Mouse (Mus musculus): ENCODE data around the gene Ptgds. TPM values are rescaled to one million over a fixed set of nuclear protein-coding genes. Genes with fewer than 3 reads are reported as not detected.

Ptgds gene
- total and polyA plus RNA-seq, 2 experiments from 2014 or later: 1,729 to 1,919 TPM

DNA sequence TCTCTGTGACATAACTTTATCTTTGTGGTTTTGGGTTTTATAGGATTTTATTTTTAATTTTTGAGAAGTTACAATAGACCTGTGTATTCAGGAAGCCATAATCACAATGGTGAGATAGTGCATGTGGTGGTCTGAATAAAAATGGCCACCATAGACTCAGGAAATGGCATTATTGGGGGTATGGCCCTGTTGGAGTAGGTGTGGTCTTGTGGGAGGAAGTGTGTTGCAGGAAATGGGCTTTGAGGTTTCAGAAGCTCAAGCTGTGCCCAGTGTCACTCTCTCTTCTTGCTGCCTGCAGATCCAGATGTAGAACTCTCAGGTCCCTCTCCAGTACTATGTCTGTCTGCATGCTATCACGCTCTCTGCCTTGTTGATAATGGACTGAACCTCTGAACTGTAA lies 10.7 kb upstream of the Ptgds start:
- ATAC-seq (no peak), DNase-seq (no peak)
- TF ChIP-seq CTCF (IDR thresholded peaks at IDR 0.05; ENCODE audit: low read depth): no peak
- Histone ChIP-seq H3K4me1 (ENCODE audit: insufficient read depth) (no peaks in the 10 kb centered on the region), H3K4me2 (ENCODE audit: low read depth) (no peak overlapping the region), H3K27ac (ENCODE audit: low read depth, low read length) (no peak overlapping the region), H3K4me3 (ENCODE audit: low read depth, low read length) (no peak overlapping the region), H3K27me3 (ENCODE audit: insufficient read depth, low read length) (no peaks in the 10 kb centered on the region), H3K9me3 (ENCODE audit: low read length) (no peaks in the 10 kb centered on the region), H3K36me3 (ENCODE audit: insufficient read depth) (no peaks in the 10 kb centered on the region), H3K9ac (no peak overlapping the region)
- 89% methylated on average over 1 of the region's 1 CpGs for WGBS

DNA sequence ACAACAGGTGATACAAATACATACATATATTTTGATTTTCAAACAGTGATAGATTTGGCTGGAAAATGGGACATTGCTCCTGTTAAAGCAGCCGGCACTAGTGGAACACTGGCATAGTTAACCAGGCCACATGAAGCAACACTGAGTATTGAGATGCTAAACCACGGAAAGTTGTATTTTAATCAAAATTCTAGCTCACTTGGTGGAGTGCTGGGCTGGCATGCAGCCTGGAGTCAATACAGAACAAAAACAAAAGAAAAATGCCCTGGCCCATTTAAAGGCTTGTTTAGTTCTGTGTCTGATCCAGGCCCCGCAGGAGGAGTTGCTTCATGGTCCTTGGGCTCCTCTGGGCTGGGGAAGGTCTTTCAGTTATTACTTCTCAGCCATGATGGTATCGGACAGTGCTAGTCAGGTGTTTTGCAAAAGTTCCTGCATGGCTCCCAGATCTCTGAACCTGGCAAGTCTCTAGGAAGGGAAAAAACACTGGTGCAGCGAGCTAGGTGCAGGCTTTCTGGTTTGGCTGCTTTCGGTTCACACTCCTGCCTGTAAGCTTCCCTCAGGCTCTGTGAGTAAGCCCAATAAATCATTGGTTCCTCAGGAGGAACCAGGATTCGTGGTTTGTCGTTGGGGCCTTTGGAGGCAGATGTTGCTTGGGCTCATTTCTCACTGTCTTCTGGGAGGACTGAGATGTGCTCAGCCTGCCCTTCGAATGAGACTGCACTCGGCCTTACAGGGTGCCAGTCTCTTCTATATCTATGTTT lies 9.9 kb upstream of the Ptgds start:
- H3K4me3 ChIP-seq (ENCODE audit: low read depth, low read length): no peak overlapping the region
- WGBS: 71% methylated on average over 10 of the region's 10 CpGs
- no peak overlapping the region for H3K9ac ChIP-seq
- H3K27ac ChIP-seq (ENCODE audit: low read depth, low read length): no peak overlapping the region
- H3K9me3 ChIP-seq (ENCODE audit: low read length): no peaks in the 10 kb centered on the region
- DNase-seq (no peak), ATAC-seq (no peak)
- H3K4me1 ChIP-seq (ENCODE audit: insufficient read depth): no peaks in the 10 kb centered on the region
- no peak for TF ChIP-seq CTCF (IDR thresholded peaks at IDR 0.05; ENCODE audit: low read depth)
- H3K27me3 ChIP-seq (ENCODE audit: insufficient read depth, low read length): no peaks in the 10 kb centered on the region
- no peak overlapping the region for H3K4me2 ChIP-seq (ENCODE audit: low read depth)
- no peaks in the 10 kb centered on the region for H3K36me3 ChIP-seq (ENCODE audit: insufficient read depth)

DNA sequence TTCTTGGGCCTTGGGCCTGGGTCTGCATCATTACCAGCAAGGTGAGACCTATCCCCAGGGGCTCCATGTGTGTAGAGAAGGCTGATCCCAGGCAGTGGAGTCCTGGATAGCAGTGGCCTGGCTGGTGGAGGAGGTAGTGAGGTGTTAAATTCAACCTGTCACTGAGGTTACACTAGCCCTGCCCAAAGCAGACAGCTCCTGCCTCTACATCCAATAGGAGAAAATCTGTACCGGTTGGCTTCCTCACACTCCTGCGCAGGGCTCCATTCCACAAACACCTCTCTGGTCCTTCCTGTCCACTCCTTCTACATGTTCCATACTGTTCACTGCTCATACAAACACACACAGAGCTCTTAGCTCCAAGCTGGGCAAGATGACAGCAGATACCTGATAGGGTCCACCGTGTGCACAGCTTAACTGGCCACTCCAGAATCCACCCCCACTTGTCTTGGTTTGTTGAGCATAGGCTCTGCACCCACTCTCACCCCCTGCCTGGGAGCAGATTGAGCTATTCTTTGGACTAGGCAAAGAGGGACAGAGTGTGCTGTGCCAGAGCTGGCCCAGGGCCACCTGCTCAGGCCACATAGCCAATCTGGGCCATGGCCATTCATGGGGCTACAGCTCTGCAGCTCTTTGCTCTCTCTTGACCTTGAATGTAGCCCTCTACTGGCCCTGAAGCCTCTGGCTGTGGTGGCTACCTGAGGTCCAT lies 8.3 kb upstream of the Ptgds start:
- Histone ChIP-seq H3K9me3 (ENCODE audit: low read length) (no peaks in the 10 kb centered on the region), H3K4me3 (ENCODE audit: low read depth, low read length) (no peak overlapping the region), H3K9ac (no peak overlapping the region), H3K4me1 (ENCODE audit: insufficient read depth) (no peaks in the 10 kb centered on the region), H3K4me2 (ENCODE audit: low read depth) (no peak overlapping the region), H3K27me3 (ENCODE audit: insufficient read depth, low read length) (no peaks in the 10 kb centered on the region), H3K27ac (ENCODE audit: low read depth, low read length) (no peak overlapping the region), H3K36me3 (ENCODE audit: insufficient read depth) (no peaks in the 10 kb centered on the region)
- WGBS: 90% methylated on average over 3 of the region's 3 CpGs
- ATAC-seq: no peak
- DNase-seq: no peak
- no peak for TF ChIP-seq CTCF (IDR thresholded peaks at IDR 0.05; ENCODE audit: low read depth)

GRCm38 (mm10) chr2:25477541-25477940 lies 7.7 kb upstream of the Ptgds start:
- H3K4me3 ChIP-seq (ENCODE audit: low read depth, low read length): no peak overlapping the region
- DNase-seq: no peak
- WGBS: 87% methylated on average over 8 of the region's 8 CpGs
- TF ChIP-seq CTCF (IDR thresholded peaks at IDR 0.05; ENCODE audit: low read depth): no peak
- no peaks in the 10 kb centered on the region for H3K9me3 ChIP-seq (ENCODE audit: low read length)
- no peak for ATAC-seq
- H3K27me3 ChIP-seq (ENCODE audit: insufficient read depth, low read length): no peaks in the 10 kb centered on the region
- H3K4me2 ChIP-seq (ENCODE audit: low read depth): no peak overlapping the region
- no peak overlapping the region for H3K27ac ChIP-seq (ENCODE audit: low read depth, low read length)
- H3K9ac ChIP-seq: no peak overlapping the region
- no peaks in the 10 kb centered on the region for H3K36me3 ChIP-seq (ENCODE audit: insufficient read depth)
- H3K4me1 ChIP-seq (ENCODE audit: insufficient read depth): no peaks in the 10 kb centered on the region

- no peak for DNase-seq
- Histone ChIP-seq H3K27me3 (ENCODE audit: insufficient read depth, low read length) (no peaks in the 10 kb centered on the region), H3K4me3 (ENCODE audit: low read depth, low read length) (no peak overlapping the region), H3K9me3 (ENCODE audit: low read length) (no peaks in the 10 kb centered on the region), H3K36me3 (ENCODE audit: insufficient read depth) (no peaks in the 10 kb centered on the region), H3K4me2 (ENCODE audit: low read depth) (no peak overlapping the region), H3K9ac (no peak overlapping the region), H3K27ac (ENCODE audit: low read depth, low read length) (no peak overlapping the region), H3K4me1 (ENCODE audit: insufficient read depth) (peaks cover 3% of the 10 kb centered on the region; the same call in 1 of the 2 replicates)
- no peak for ATAC-seq
- 83% methylated on average over 2 of the region's 2 CpGs for WGBS
- TF ChIP-seq CTCF (IDR thresholded peaks at IDR 0.05; ENCODE audit: low read depth): no peak
These were observed 2.7 kb upstream of the Ptgds start for GRCm38 (mm10) chr2:25472550-25472949.

DNA sequence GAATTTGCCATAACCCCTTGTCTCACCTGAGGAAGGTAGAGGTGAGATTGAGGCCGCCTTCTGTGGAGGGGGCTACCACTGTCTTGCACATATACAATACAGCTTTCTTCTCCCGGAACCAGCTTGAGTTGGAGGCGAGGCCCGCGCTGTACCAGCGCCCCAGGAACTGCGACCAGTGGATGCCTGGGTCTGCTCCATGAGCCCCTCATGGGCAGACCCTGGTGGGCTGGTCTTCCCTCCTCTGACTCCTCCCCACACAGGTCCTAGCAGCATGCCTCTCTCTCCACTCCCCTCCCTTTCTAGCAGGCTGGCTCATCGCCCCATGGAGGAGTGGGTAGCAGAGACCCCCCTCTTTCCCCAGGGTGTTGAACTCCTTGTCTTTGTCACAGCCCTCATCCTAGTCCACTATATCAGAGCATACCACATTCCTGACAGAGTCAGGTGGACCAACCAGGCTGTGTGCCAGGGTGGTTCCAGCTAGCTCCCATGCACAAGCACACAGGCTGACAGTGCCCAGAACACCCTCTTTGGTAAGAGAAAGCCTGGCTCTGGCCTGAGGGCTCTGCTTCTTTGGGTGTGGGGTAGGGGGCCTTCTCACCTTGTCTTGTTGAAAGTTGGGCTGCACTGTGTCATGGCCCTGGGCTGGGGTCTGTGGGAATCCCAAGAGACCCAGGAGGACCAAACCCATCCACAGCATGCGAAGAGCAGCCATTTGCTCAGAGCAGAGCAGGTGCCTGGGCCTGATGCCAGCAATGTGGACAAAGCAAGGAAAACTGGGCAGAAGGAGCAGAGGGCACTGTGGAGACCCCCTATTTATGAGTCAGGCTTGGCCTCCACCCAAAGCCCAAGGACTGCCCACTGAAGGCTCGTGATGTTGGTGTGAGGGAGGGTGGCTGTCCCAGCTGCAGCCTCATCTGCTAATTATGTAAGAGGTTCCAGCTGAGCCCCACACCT lies 607 bp downstream of the Ptgds start:
- H3K4me2 ChIP-seq (ENCODE audit: low read depth): no peak overlapping the region
- H3K9me3 ChIP-seq (ENCODE audit: low read length): no peaks in the 10 kb centered on the region
- peak; percentile 83 for ATAC-seq
- 67% methylated on average over 10 of the region's 10 CpGs for WGBS
- peak overlapping the region; percentile 54 for H3K27ac ChIP-seq (ENCODE audit: low read depth, low read length)
- no peaks in the 10 kb centered on the region for H3K27me3 ChIP-seq (ENCODE audit: insufficient read depth, low read length)
- H3K9ac ChIP-seq: 0 out of 2 replicates have a peak overlapping the region, but pooled peaks have one; percentile 22
- no peaks in the 10 kb centered on the region for H3K36me3 ChIP-seq (ENCODE audit: insufficient read depth)
- no peak overlapping the region for H3K4me3 ChIP-seq (ENCODE audit: low read depth, low read length)
- TF ChIP-seq CTCF (IDR thresholded peaks at IDR 0.05; ENCODE audit: low read depth): no peak
- peak; percentile 67 for DNase-seq
- H3K4me1 ChIP-seq (ENCODE audit: insufficient read depth): peaks cover 3% of the 10 kb centered on the region; the same call in 1 of the 2 replicates
